Mouse (Mus musculus): ENCODE measurements at regions not wholly inside any gene's neighbourhood (a gene's known extent, or its start where the extent isn't known, plus 50 kb on each side); places are given as distances from the start of the nearest gene placed in this dataset.

DNA sequence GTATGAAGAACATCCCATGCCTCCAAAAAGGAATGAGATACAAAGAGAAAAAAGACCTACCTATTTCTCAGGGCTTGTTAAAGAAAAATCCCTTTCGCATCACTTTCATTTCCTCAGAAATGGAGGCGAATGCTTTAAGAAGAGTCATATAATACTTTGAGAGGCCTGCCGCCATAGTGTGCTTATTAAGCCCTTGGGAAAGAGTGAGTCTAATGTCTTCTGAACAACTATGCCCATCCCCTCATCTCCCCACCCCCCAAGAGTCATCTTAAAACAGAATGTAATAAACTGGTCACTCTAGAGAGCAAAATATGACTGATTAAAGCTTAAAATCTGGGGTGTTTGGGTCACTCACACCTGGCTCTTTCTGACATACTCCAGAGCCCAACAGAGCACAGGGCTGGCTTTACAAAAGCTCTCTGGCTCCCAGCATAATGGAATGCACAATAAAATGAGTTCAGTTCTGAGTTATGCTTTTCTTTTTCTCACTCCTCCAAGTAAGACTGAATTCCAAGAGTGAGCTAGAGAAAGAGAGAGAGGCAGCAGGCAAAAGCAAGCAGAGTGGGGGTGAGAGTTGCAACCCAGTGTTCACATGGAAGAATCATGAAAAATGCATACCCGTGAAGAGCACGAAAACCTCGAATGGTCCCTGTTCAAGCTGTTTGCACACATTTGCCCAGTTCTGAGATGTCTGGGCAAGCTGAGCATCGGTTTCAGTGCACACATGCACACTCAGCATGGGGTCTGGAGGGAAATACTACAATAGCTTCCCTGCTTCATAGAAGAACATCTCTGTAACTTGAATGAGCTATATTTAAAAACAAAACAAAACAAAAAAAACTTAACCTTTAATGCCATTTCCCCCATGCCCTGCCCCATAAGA is 180.0 kb upstream of the Spats2l start:
- Histone ChIP-seq H3K36me3 (ENCODE audit: control insufficient read depth, insufficient read depth, low read length) (no peaks in the 10 kb centered on the region), H3K4me1 (ENCODE audit: control insufficient read depth, insufficient read depth, low read length) (no peaks in the 10 kb centered on the region), H3K9ac (replicated peaks; ENCODE audit: low read depth, low read length) (no peak overlapping the region), H3K27ac (ENCODE audit: low read depth, low read length) (no peak overlapping the region), H3K4me2 (ENCODE audit: low read depth, low read length) (no peak overlapping the region), H3K27me3 (ENCODE audit: control insufficient read depth, insufficient read depth, low read length) (no peaks in the 10 kb centered on the region), H3K4me3 (ENCODE audit: low read depth, low read length) (no peak overlapping the region), H3K9me3 (ENCODE audit: control insufficient read depth, low read length) (no peaks in the 10 kb centered on the region)
- ATAC-seq (ENCODE audit: low read depth): no peak
- 67% methylated on average over 7 of the region's 7 CpGs for WGBS

DNA sequence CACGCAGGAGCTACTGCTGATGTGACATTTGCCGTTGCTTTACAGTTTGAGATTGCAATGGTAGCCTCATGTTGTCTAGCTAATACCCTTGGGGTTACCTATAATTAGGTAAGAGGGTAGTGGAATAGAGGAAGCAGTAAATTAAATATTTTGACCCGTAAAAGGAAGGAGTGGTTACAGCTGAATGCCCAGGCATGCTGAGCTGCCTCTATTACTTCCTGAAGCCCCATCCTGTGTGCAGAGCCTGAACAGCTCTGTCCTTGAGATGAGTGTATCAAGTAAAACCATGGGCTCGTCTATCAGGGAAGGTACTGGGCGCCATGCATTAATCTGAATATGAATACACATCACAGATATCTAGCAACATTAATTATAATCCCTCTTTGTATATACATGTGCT is 179.1 kb upstream of the Spats2l start:
- WGBS: 54% methylated on average over 5 of the region's 5 CpGs
- Histone ChIP-seq H3K4me3 (ENCODE audit: low read depth, low read length) (no peak overlapping the region), H3K4me1 (ENCODE audit: control insufficient read depth, insufficient read depth, low read length) (no peaks in the 10 kb centered on the region), H3K27ac (ENCODE audit: low read depth, low read length) (no peak overlapping the region), H3K36me3 (ENCODE audit: control insufficient read depth, insufficient read depth, low read length) (no peaks in the 10 kb centered on the region), H3K4me2 (ENCODE audit: low read depth, low read length) (no peak overlapping the region), H3K27me3 (ENCODE audit: control insufficient read depth, insufficient read depth, low read length) (no peaks in the 10 kb centered on the region), H3K9ac (replicated peaks; ENCODE audit: low read depth, low read length) (no peak overlapping the region), H3K9me3 (ENCODE audit: control insufficient read depth, low read length) (no peaks in the 10 kb centered on the region)
- ATAC-seq (ENCODE audit: low read depth): no peak

DNA sequence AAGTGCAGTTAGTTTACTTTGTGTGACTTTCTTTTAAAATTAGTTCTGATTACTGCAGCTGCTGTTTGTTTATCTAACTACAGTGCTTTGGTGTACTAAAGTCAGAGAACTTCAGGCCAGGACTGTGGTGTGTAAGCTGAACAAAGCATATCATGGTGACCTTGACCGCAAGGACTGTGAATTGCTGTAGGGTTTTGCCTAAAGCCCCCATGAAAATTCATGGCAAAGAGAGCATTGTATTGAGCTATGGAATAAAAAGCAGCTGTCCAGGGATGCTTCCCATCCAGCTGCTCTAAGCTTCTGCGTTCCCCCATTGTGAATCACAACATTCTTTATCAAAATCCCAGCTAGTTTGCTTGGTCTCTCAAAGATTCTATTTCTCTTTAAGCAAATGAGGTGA is 173.0 kb upstream of the Spats2l start:
- Histone ChIP-seq H3K4me3 (ENCODE audit: low read depth, low read length) (no peak overlapping the region), H3K9me3 (ENCODE audit: control insufficient read depth, low read length) (no peaks in the 10 kb centered on the region), H3K27ac (ENCODE audit: low read depth, low read length) (no peak overlapping the region), H3K36me3 (ENCODE audit: control insufficient read depth, insufficient read depth, low read length) (no peaks in the 10 kb centered on the region), H3K4me2 (ENCODE audit: low read depth, low read length) (no peak overlapping the region), H3K4me1 (ENCODE audit: control insufficient read depth, insufficient read depth, low read length) (no peaks in the 10 kb centered on the region), H3K9ac (replicated peaks; ENCODE audit: low read depth, low read length) (no peak overlapping the region), H3K27me3 (ENCODE audit: control insufficient read depth, insufficient read depth, low read length) (no peaks in the 10 kb centered on the region)
- no peak for ATAC-seq (ENCODE audit: low read depth)
- WGBS: 74% methylated on average over 2 of the region's 2 CpGs

DNA sequence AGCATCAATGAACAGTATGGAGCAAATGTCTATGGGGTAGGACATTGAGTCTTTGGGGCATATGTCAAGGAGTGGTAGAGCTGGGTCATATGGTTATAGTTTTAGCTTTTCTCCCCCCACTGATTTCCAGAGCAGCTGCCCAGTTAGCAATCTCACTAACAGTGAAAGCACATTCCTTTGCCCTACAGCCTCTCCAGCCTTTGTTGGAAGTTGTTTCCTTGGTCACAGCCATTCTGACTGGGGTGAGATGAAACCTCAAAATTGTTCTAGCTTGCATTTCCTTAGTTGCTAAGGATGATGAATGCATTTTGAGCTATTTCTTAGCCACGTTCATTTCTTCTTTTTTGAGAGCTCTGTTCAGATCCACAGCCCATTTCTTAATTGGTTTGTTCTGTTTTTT is 168.4 kb upstream of the Spats2l start:
- no peak for ATAC-seq (ENCODE audit: low read depth)
- H3K4me1 ChIP-seq (ENCODE audit: control insufficient read depth, insufficient read depth, low read length): no peaks in the 10 kb centered on the region
- no peaks in the 10 kb centered on the region for H3K27me3 ChIP-seq (ENCODE audit: control insufficient read depth, insufficient read depth, low read length)
- H3K4me2 ChIP-seq (ENCODE audit: low read depth, low read length): no peak overlapping the region
- no peaks in the 10 kb centered on the region for H3K36me3 ChIP-seq (ENCODE audit: control insufficient read depth, insufficient read depth, low read length)
- H3K9ac ChIP-seq (replicated peaks; ENCODE audit: low read depth, low read length): no peak overlapping the region
- H3K9me3 ChIP-seq (ENCODE audit: control insufficient read depth, low read length): no peaks in the 10 kb centered on the region
- H3K4me3 ChIP-seq (ENCODE audit: low read depth, low read length): no peak overlapping the region
- WGBS: 78% methylated on average over 1 of the region's 1 CpGs
- H3K27ac ChIP-seq (ENCODE audit: low read depth, low read length): no peak overlapping the region

DNA sequence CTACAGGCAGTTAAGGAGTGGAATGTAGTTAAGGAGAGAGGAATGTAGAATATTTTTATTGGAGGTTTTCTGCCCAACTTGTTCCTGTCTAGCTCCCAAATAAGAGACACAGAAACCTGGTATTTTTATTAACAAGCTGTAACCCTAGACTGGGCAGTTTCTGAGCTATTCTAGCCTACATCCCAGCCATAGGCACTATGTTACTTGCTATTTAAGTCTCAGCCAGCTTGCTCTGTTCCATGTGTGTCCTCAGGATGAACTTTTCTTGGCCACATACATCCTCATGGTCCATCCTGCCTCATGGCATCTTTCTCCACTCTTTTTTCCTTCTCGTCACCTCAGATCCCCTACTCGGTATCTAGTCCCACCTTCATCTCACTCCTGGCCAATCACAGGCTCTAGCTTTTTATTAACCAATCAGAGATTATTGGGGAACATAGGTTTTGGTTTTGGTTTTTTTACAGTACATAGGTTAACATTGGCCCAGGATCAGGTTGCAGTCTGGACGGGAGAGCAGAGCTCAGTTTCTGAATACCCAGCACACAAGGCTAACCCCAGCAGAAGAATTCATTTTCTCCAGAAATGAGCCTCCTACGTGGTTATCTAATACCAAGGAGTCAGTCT is 167.8 kb upstream of the Spats2l start:
- no peak overlapping the region for H3K27ac ChIP-seq (ENCODE audit: low read depth, low read length)
- no peaks in the 10 kb centered on the region for H3K4me1 ChIP-seq (ENCODE audit: control insufficient read depth, insufficient read depth, low read length)
- H3K9ac ChIP-seq (replicated peaks; ENCODE audit: low read depth, low read length): no peak overlapping the region
- no peaks in the 10 kb centered on the region for H3K27me3 ChIP-seq (ENCODE audit: control insufficient read depth, insufficient read depth, low read length)
- 84% methylated on average over 4 of the region's 4 CpGs for WGBS
- no peak overlapping the region for H3K4me2 ChIP-seq (ENCODE audit: low read depth, low read length)
- H3K4me3 ChIP-seq (ENCODE audit: low read depth, low read length): no peak overlapping the region
- H3K36me3 ChIP-seq (ENCODE audit: control insufficient read depth, insufficient read depth, low read length): no peaks in the 10 kb centered on the region
- no peaks in the 10 kb centered on the region for H3K9me3 ChIP-seq (ENCODE audit: control insufficient read depth, low read length)
- no peak for ATAC-seq (ENCODE audit: low read depth)

DNA sequence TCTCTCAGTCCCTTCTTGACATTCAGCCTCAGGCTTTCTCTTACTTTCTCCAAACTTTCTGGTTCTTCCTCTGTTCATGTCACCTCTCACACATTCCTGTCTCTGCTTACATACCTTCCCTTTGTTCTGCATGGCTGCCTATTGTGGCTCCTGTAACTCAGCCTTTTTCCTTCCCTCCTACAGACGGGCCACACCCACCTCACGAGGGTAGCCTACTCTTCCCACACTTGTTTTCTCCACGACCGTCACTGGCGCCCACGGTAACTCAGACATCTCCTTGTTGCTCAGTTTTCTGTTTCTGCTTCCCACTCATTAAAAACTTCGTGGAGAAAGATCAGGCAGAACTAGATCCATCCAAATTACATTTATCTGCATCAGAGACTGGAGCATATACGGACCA is 166.9 kb upstream of the Spats2l start:
- no peak overlapping the region for H3K4me2 ChIP-seq (ENCODE audit: low read depth, low read length)
- no peak overlapping the region for H3K4me3 ChIP-seq (ENCODE audit: low read depth, low read length)
- no peaks in the 10 kb centered on the region for H3K4me1 ChIP-seq (ENCODE audit: control insufficient read depth, insufficient read depth, low read length)
- ATAC-seq (ENCODE audit: low read depth): no peak
- no peak overlapping the region for H3K9ac ChIP-seq (replicated peaks; ENCODE audit: low read depth, low read length)
- no peaks in the 10 kb centered on the region for H3K27me3 ChIP-seq (ENCODE audit: control insufficient read depth, insufficient read depth, low read length)
- 76% methylated on average over 8 of the region's 8 CpGs for WGBS
- H3K36me3 ChIP-seq (ENCODE audit: control insufficient read depth, insufficient read depth, low read length): no peaks in the 10 kb centered on the region
- H3K27ac ChIP-seq (ENCODE audit: low read depth, low read length): no peak overlapping the region
- H3K9me3 ChIP-seq (ENCODE audit: control insufficient read depth, low read length): no peaks in the 10 kb centered on the region

DNA sequence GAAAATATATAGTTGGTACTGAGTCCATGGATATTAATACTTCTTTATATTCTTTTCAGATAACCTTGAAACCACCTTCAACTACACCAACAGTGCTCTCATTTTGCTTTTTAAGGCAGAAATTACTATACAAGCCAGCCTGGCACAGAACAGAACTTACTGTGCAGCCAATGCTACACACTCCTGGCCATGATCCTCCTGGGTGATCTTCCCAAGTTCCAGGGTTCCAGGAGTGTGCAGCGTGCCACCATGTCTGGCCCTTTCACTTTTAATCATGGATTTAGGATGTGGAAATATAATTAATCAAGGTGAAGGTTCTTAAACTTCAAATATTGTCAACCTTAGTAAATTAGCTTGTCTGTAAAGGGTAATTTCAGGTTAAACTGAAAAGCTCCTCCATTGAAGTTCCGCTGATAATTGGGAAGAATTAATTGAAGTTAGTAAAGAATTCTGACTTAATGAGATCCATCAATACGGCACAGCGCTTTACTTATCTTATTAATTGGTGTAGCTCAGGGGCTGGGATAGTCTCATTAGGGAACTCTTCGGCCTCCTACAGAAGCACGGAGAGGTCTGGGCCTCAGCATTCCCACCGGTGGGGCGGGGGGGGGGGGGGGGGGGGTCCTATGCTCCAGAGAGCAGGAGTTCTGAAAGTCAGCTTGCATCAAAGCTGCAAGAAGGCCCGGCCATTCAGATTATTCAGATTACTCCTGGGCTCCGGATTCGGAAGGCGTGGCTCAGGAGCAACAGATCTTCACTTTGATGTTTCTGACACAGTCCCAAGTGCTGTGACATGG is 166.1 kb upstream of the Spats2l start:
- no peaks in the 10 kb centered on the region for H3K27me3 ChIP-seq (ENCODE audit: control insufficient read depth, insufficient read depth, low read length)
- H3K27ac ChIP-seq (ENCODE audit: low read depth, low read length): no peak overlapping the region
- no peak overlapping the region for H3K4me3 ChIP-seq (ENCODE audit: low read depth, low read length)
- no peaks in the 10 kb centered on the region for H3K4me1 ChIP-seq (ENCODE audit: control insufficient read depth, insufficient read depth, low read length)
- ATAC-seq (ENCODE audit: low read depth): no peak
- 42% methylated on average over 11 of the region's 12 CpGs for WGBS
- no peak overlapping the region for H3K9ac ChIP-seq (replicated peaks; ENCODE audit: low read depth, low read length)
- no peaks in the 10 kb centered on the region for H3K9me3 ChIP-seq (ENCODE audit: control insufficient read depth, low read length)
- H3K4me2 ChIP-seq (ENCODE audit: low read depth, low read length): no peak overlapping the region
- H3K36me3 ChIP-seq (ENCODE audit: control insufficient read depth, insufficient read depth, low read length): no peaks in the 10 kb centered on the region

DNA sequence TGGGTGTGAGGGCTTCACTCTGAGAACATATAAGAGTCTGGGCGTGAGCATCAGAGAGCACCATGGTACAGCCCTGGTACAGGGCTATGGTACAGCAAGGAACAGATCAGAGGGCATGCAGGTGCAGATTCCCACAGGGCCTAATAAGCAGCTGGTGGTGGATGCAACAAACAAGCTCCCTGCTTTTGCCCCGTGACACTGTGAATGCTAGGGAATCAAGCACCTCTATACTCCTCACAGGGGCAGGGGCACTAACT is 165.6 kb upstream of the Spats2l start:
- WGBS: 17% methylated on average over 2 of the region's 2 CpGs

DNA sequence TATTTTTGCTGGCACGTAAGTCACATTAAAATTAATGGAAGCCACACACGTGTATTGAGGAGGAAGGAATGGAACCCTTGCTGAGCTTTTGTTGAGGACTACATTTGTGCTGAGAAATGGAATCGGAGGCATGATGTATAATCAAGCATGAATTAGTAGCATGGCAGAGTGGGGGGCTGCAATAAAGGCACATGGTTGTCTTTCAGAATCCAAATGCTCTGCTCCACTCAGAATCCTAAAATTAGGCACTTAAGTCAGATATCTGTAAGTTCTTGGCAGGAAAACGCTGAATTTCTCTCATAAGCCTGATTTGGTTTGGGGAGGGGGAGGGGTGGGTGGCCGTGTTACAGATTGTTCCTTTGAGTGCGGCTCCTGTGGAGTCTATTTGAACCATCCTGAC is 164.7 kb upstream of the Spats2l start:
- no peak for ATAC-seq (ENCODE audit: low read depth)
- 24% methylated on average over 6 of the region's 6 CpGs for WGBS

More for the DNA sequence above, 165.6 kb upstream of the Spats2l start:
- H3K4me1 ChIP-seq (ENCODE audit: control insufficient read depth, insufficient read depth, low read length): 0 out of 2 replicates have a peak, but pooled peaks cover 4% of the 10 kb centered on the region
- H3K27me3 ChIP-seq (ENCODE audit: control insufficient read depth, insufficient read depth, low read length): no peaks in the 10 kb centered on the region
- no peak overlapping the region for H3K4me3 ChIP-seq (ENCODE audit: low read depth, low read length)
- H3K9me3 ChIP-seq (ENCODE audit: control insufficient read depth, low read length): no peaks in the 10 kb centered on the region
- H3K36me3 ChIP-seq (ENCODE audit: control insufficient read depth, insufficient read depth, low read length): no peaks in the 10 kb centered on the region
- H3K9ac ChIP-seq (replicated peaks; ENCODE audit: low read depth, low read length): no peak overlapping the region
- ATAC-seq (ENCODE audit: low read depth): no peak; the same call in 1 of the 2 replicates
- H3K27ac ChIP-seq (ENCODE audit: low read depth, low read length): no peak overlapping the region
- no peak overlapping the region for H3K4me2 ChIP-seq (ENCODE audit: low read depth, low read length)

More for the DNA sequence above, 164.7 kb upstream of the Spats2l start:
- no peak overlapping the region for H3K27ac ChIP-seq (ENCODE audit: low read depth, low read length)
- H3K9ac ChIP-seq (replicated peaks; ENCODE audit: low read depth, low read length): no peak overlapping the region
- H3K27me3 ChIP-seq (ENCODE audit: control insufficient read depth, insufficient read depth, low read length): no peaks in the 10 kb centered on the region
- H3K4me2 ChIP-seq (ENCODE audit: low read depth, low read length): no peak overlapping the region
- H3K4me3 ChIP-seq (ENCODE audit: low read depth, low read length): no peak overlapping the region
- no peaks in the 10 kb centered on the region for H3K9me3 ChIP-seq (ENCODE audit: control insufficient read depth, low read length)
- no peaks in the 10 kb centered on the region for H3K36me3 ChIP-seq (ENCODE audit: control insufficient read depth, insufficient read depth, low read length)
- H3K4me1 ChIP-seq (ENCODE audit: control insufficient read depth, insufficient read depth, low read length): 0 out of 2 replicates have a peak, but pooled peaks cover 4% of the 10 kb centered on the region
